Mouse (Mus musculus) B cell, adult 62 days (primary cell): ENCODE measurements around the gene 6030452D12Rik. TPM values are rescaled to one million over a fixed set of nuclear protein-coding genes. Genes with fewer than 3 reads are reported as not detected.

Experiments used
- total RNA-seq: library from RNA; stranded (reverse); gene quantifications from 4 replicates; pipeline ENCODE4 v1.2.4, GENCODE M21; 2023

The 6030452D12Rik gene
- total RNA-seq: not detected in 4 replicates

GRCm38 (mm10) chr8:106500018-106500685 lies at the start of gene 6030452D12Rik:
Gene 6030452D12Rik, plus strand, starts transcription at chr8:106500522.

GRCm38 (mm10) chr8:106510365-106510975 lies 10.1 kb downstream of the 6030452D12Rik start, which contains the start of gene Cdh3:
Gene Cdh3, plus strand, starts transcription at chr8:106510891.

Other genes starting within 250 kb of the 6030452D12Rik start
- gene Smpd3, start 162.5 kb upstream of the 6030452D12Rik start, total RNA-seq: 5.1 to 7.3 TPM (median 5.6 TPM) in 4 replicates
- gene Zfp90, start 85.2 kb upstream of the 6030452D12Rik start, total RNA-seq: 11.2 to 12.4 TPM (median 11.7 TPM) in 4 replicates
- not detected in 4 replicates for gene Cdh3, start 10.4 kb downstream of the 6030452D12Rik start, total RNA-seq
- gene Gm10073, start 72.9 kb downstream of the 6030452D12Rik start, total RNA-seq: 304 to 347 TPM (median 321 TPM) in 4 replicates
- gene Cdh1, start 102.8 kb downstream of the 6030452D12Rik start, total RNA-seq: not detected in 4 replicates
- gene Tango6, start 182.5 kb downstream of the 6030452D12Rik start, total RNA-seq: 15.3 to 19.1 TPM (median 17.0 TPM) in 4 replicates